Mouse (Mus musculus) testis, adult 2 months (tissue): Measurements from ENCODE around the gene Asap3.

Source experiments
- CTCF ChIP-seq: fragments of 200-500 bp; IDR thresholded peaks from 2 replicates; pipeline ENCODE4 v1.5.1; 2012; ENCODE audit warnings: low read depth, mild to moderate bottlenecking, inconsistent platforms, low read length, moderate library complexity; ENCODE audit not compliant: control insufficient read depth, insufficient read depth, insufficient replicate concordance
- POLR2A ChIP-seq: fragments of 200-500 bp; IDR thresholded peaks from 2 replicates; pipeline ENCODE4 v1.6.1; 2012; ENCODE audit warnings: low read depth, mild to moderate bottlenecking, inconsistent platforms, low read length, moderate library complexity; ENCODE audit not compliant: control insufficient read depth

DNA sequence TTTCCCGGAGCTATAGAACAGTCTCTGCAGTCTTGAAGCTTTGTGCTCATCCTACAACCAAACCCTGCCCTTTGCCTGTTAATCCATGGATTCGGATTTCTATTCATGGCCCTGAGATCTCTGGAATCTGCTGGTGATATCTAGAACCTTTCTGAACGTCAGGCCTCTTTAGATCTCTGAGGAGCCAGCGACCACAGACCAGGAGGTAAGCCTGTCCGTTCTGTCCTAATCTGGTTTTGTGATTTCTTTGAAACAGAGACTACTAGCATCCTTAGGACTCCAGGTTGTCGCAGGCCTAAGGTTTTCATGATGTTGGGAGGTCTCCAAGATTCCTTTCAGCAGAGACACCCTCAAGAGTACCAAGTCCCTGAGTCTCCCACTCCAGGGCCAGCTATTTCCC is 78.7 kb downstream of the Asap3 start:
- TF ChIP-seq CTCF, result no peak
- TF ChIP-seq POLR2A, result no peak
